Mouse (Mus musculus) liver, embryonic 13.5 days (tissue): ENCODE data around the gene Numa1. TPM values are rescaled to one million over a fixed set of nuclear protein-coding genes. Genes with fewer than 3 reads are reported as not detected.
"Not testable (repeated sequence)": the region's sequence is repeated elsewhere in the genome, so short reads cannot be mapped to it uniquely, and the experiment has no call there.

Experiments
- ATAC-seq: fragments of 200-750 bp; cut with Nextera tagmentation; 2 replicates; pipeline ENCODE4 v1.8.0; 2017; ENCODE audit warnings: low read depth, mild to moderate bottlenecking, moderate number of reproducible peaks, moderate library complexity
- DNase-seq: peaks from one replicate; pipeline ENCODE4 v3.0.0; 2022
- H3K27ac ChIP-seq: fragments of 300-500 bp; sonication (generic); 2 replicates; pipeline ENCODE4 v1.5.1; 2015; ENCODE audit warnings: moderate library complexity, mild to moderate bottlenecking, inconsistent platforms
- H3K27me3 ChIP-seq: fragments of 300-500 bp; sonication (generic); 2 replicates; pipeline ENCODE4 v1.6.1; 2015; ENCODE audit warnings: mild to moderate bottlenecking, inconsistent platforms
- H3K36me3 ChIP-seq: fragments of 300-500 bp; sonication (generic); 2 replicates; pipeline ENCODE4 v1.6.1; 2015; ENCODE audit warnings: mild to moderate bottlenecking, inconsistent platforms
- H3K4me1 ChIP-seq: fragments of 300-500 bp; sonication (generic); replicated peaks from 2 replicates; pipeline ENCODE4 v1.6.1; 2015; ENCODE audit warnings: inconsistent platforms
- H3K4me2 ChIP-seq: fragments of 300-500 bp; sonication (generic); 2 replicates; pipeline ENCODE4 v1.6.1; 2015; ENCODE audit warnings: inconsistent platforms, mild to moderate bottlenecking, moderate library complexity
- H3K4me3 ChIP-seq: fragments of 300-500 bp; sonication (generic); replicated peaks from 2 replicates; pipeline ENCODE4 v1.5.1; 2015; ENCODE audit warnings: mild to moderate bottlenecking, inconsistent platforms
- H3K9ac ChIP-seq: fragments of 300-500 bp; sonication (generic); 2 replicates; pipeline ENCODE4 v1.6.1; 2015; ENCODE audit warnings: mild to moderate bottlenecking, inconsistent platforms
- H3K9me3 ChIP-seq: fragments of 300-500 bp; sonication (generic); replicated peaks from 2 replicates; pipeline ENCODE4 v1.6.1; 2016; ENCODE audit warnings: inconsistent platforms
- WGBS: fragments of 180-500 bp; shearing (Covaris S2); methylation state at CpG from one replicate; pipeline ENCODE4 v1.1.7; 2015; ENCODE audit not compliant: insufficient replicate concordance; 5-methylcytosine and 5-hydroxymethylcytosine counted together
- polyA plus RNA-seq: library from polyadenylated mRNA; unstranded; fragments of >200 nt; fragmentation: Nextera tagmentation; extraction: Ambion mirVana; gene quantifications from 2 replicates; pipeline ENCODE4 v1.2.1, GENCODE M21; 2015

The Numa1 gene
- polyA plus RNA-seq, 1 experiment from 2014 or later = 24.5 TPM

DNA sequence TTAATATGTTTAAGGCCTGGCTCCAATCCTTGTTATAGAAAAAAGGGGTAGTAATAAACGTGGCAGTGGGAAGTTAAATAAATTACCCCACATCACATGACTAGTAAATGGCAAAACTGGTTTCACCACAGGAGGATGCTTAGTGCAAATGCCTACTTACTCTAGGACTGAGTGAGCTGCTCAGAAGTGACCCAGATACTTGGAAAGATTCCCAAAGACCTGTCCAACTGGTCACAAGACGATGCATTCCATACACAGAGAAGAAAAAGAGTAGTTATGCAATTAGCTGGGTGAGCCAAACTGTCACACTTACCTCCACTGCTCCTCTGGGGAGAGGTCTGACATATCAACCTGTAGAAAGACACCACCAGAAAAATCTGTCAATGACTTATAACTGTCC, 108.4 kb downstream of the Numa1 start:
- Histone ChIP-seq H3K9me3 (no peaks in the 10 kb centered on the region), H3K27me3 (no peaks in the 10 kb centered on the region), H3K36me3 (peaks cover 43% of the 10 kb centered on the region), H3K4me1 (no peaks in the 10 kb centered on the region; the same call in 1 of the 2 replicates), H3K27ac (no peak overlapping the region), H3K4me2 (no peak overlapping the region), H3K9ac (no peak overlapping the region), H3K4me3 (no peak overlapping the region)
- DNase-seq (no peak), ATAC-seq (no peak)
- WGBS = 72% methylated on average over 2 of the region's 2 CpGs

DNA sequence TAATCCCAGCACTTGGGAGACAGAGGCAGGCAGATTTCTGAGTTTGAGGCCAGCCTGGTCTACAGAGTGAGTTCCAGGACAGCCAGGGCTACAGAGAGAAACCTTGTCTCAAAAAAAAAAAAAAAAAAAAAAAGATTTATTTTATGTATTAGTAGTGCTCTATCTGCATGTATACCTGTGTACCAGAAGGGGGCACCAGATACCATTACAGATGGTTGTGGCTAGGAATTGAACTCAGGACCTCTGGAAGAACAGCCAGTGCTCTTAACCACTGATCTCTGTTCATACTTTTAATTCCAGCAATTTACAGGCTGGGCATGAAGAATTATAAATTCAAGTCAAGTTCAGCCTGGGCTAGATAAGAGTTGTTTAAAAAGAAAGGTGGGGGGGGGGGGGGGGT, 114.6 kb downstream of the Numa1 start:
- DNase-seq, H3K4me3 ChIP-seq, ATAC-seq: not testable (repeated sequence)

DNA sequence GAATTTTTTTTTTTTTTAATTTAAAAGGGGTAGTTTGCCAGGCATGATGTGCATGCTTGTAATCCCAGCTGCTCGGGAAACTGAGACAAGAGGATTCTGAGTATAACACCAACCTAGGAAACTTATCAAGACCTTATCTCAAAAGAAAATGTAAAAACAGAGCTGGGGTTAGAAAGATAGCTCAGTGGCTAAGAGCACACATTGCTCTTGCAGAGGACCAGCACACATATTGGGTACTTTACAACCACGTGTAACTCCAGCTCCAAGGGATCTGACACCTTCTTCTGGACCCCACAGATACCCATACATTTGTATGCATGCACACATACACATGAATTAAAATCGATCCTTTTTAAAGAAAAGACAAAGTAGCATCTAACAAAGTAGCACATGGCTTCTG, 127.4 kb downstream of the Numa1 start:
- H3K4me3 ChIP-seq = no peak overlapping the region
- ATAC-seq (no peak), DNase-seq (no peak)
- WGBS = 38% methylated on average over 3 of the region's 3 CpGs
- H3K27ac ChIP-seq = no peak overlapping the region
- no peaks in the 10 kb centered on the region for H3K27me3 ChIP-seq
- 0 out of 2 replicates have a peak overlapping the region, but pooled peaks have one; percentile 9 for H3K4me2 ChIP-seq
- H3K9ac ChIP-seq = no peak overlapping the region
- peaks cover 44% of the 10 kb centered on the region for H3K4me1 ChIP-seq
- peaks cover 26% of the 10 kb centered on the region for H3K36me3 ChIP-seq
- no peaks in the 10 kb centered on the region for H3K9me3 ChIP-seq

More for the DNA sequence above, 114.6 kb downstream of the Numa1 start:
- H3K36me3 ChIP-seq = peaks cover 11% of the 10 kb centered on the region
- not testable (repeated sequence) for H3K9me3 ChIP-seq, H3K27me3 ChIP-seq, H3K27ac ChIP-seq, H3K9ac ChIP-seq, H3K4me2 ChIP-seq, H3K4me1 ChIP-seq

DNA sequence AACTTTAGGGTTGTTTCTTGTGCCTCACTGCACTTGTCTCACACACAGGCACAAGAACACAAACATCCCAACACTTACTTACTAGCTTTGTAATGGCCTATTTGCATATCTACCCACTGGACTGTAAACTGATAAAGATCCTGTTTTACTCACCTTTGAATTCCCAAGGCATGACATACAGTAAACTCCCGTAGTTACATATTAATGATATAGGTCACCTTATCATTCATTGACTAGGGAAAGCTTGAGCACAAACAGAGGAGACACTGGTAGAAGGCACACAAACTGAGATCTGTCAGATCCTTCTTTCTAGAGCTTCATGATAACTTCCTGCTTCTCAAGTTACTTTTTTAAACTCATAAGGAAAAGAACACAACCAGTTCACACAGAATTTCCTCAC, 128.3 kb downstream of the Numa1 start:
- ATAC-seq (no peak), DNase-seq (no peak)
- H3K9ac ChIP-seq = no peak overlapping the region
- H3K4me1 ChIP-seq = peaks cover 52% of the 10 kb centered on the region
- no peaks in the 10 kb centered on the region for H3K9me3 ChIP-seq
- no peaks in the 10 kb centered on the region for H3K27me3 ChIP-seq
- WGBS = 71% methylated on average over 1 of the region's 1 CpGs
- H3K27ac ChIP-seq = no peak overlapping the region
- H3K4me3 ChIP-seq = no peak overlapping the region
- H3K36me3 ChIP-seq = peaks cover 20% of the 10 kb centered on the region
- 0 out of 2 replicates have a peak overlapping the region, but pooled peaks have one; percentile 9 for H3K4me2 ChIP-seq

DNA sequence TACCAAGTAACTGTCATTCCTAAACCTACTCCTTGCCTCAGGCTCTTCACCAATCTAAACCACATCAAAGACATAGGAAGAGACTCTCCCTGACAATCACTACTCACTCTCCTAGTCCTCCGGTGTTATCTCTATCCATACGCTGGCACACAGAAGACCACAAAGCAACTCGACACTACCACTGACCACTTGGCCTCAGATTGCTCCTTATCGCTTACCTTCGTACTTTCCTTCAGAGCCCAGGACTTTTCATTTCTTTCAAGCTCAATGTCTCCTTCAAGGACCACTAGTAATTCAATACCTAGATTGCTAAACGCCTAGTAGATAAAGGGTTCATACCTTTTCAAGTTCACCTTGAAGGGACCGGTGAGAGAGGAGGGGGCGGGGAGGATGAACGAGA, 130.0 kb downstream of the Numa1 start:
- no peaks in the 10 kb centered on the region for H3K27me3 ChIP-seq
- no peaks in the 10 kb centered on the region for H3K9me3 ChIP-seq
- peak overlapping the region; percentile 79 for H3K9ac ChIP-seq
- 35% methylated on average over 9 of the region's 9 CpGs for WGBS
- H3K4me1 ChIP-seq = peaks cover 55% of the 10 kb centered on the region
- DNase-seq (no peak), ATAC-seq (no peak)
- H3K4me2 ChIP-seq = peak overlapping the region; percentile 77
- H3K27ac ChIP-seq = no peak overlapping the region
- peak overlapping the region; percentile 78 for H3K4me3 ChIP-seq
- peaks cover 18% of the 10 kb centered on the region for H3K36me3 ChIP-seq

Other genes starting within 250 kb of the Numa1 start
- gene Phox2a, start 115.8 kb upstream of the Numa1 start, polyA plus RNA-seq = not detected in 2 replicates
- 3.6 and 5.2 TPM in 2 replicates for gene Inppl1, start 95.9 kb upstream of the Numa1 start, polyA plus RNA-seq
- 3.6 and 4.4 TPM in 2 replicates for gene Folr2, start 76.9 kb upstream of the Numa1 start, polyA plus RNA-seq
- gene Anapc15, start 70.4 kb upstream of the Numa1 start, polyA plus RNA-seq = 66.2 and 71.8 TPM in 2 replicates
- 0.38 and 0.41 TPM in 2 replicates for gene Folr1, start 63.3 kb upstream of the Numa1 start, polyA plus RNA-seq
- 75.2 and 76.5 TPM in 2 replicates for gene Lamtor1, start 28.2 kb upstream of the Numa1 start, polyA plus RNA-seq
- 0.15 and 0.21 TPM in 2 replicates for gene Tomt, start 27.8 kb upstream of the Numa1 start, polyA plus RNA-seq
- 2.1 TPM in 2 replicates for gene Lrrc51, start 216 bp upstream of the Numa1 start, polyA plus RNA-seq
- gene Il18bp, start 84.6 kb downstream of the Numa1 start, polyA plus RNA-seq = 9.1 and 11.1 TPM in 2 replicates
- gene Rnf121, start 131.4 kb downstream of the Numa1 start, polyA plus RNA-seq = 10.6 and 11.6 TPM in 2 replicates
- gene Xndc1, start 131.4 kb downstream of the Numa1 start, polyA plus RNA-seq = 13.6 and 14.2 TPM in 2 replicates
- gene Xntrpc, start 131.6 kb downstream of the Numa1 start, polyA plus RNA-seq = 0.22 and 0.28 TPM in 2 replicates
- not detected in 2 replicates for gene Trpc2, start 149.0 kb downstream of the Numa1 start, polyA plus RNA-seq
- 0.22 and 0.48 TPM in 2 replicates for gene Art1, start 167.6 kb downstream of the Numa1 start, polyA plus RNA-seq
- 0.07 and 0.32 TPM in 2 replicates for gene Art5, start 175.4 kb downstream of the Numa1 start, polyA plus RNA-seq
- gene Chrna10, start 182.7 kb downstream of the Numa1 start, polyA plus RNA-seq = not detected in 2 replicates